Mouse (Mus musculus): ENCODE results near the gene Iqgap1. TPM values are rescaled to one million over a fixed set of nuclear protein-coding genes. Genes with fewer than 3 reads are reported as not detected.

The Iqgap1 gene
- polyA plus RNA-seq, 1 experiment from 2014 or later, result 21.7 TPM

DNA sequence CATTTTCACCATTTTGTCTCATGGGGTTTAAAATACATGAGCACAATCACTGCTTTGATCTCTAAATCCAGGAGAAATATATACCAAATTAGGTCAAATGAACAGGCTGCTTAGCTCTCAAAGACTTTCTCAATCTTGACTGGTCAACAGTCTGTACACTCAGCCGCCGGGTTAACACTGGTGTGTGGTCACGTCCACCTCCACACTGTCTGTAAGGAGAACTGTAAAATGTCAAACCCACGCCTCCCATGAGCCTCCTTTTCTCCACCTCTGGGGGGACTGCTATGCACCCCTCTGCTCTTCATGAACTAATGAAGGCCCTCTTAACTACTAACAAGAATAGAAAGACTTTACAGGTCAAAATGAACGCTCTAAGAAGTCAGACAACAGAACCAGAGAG, 36.2 kb downstream of the Iqgap1 start:
- whole genome bisulfite sequencing, result 88% methylated on average over 5 of the region's 5 CpGs
- no peak overlapping the region for H3K9ac ChIP-seq (replicated peaks)
- no peak for ATAC-seq (replicated peaks)
- H3K4me2 ChIP-seq (replicated peaks), result no peak overlapping the region
- no peak overlapping the region for H3K27ac ChIP-seq (replicated peaks)
- no peaks in the 10 kb centered on the region for H3K27me3 ChIP-seq
- H3K4me1 ChIP-seq, result no peaks in the 10 kb centered on the region
- H3K4me3 ChIP-seq, result no peak overlapping the region
- no peaks in the 10 kb centered on the region for H3K9me3 ChIP-seq
- H3K36me3 ChIP-seq, result peaks cover 4% of the 10 kb centered on the region; the same call in 1 of the 2 replicates

- H3K27me3 ChIP-seq, result no peaks in the 10 kb centered on the region
- H3K27ac ChIP-seq (replicated peaks), result no peak overlapping the region
- no peak for ATAC-seq (replicated peaks)
- H3K9me3 ChIP-seq, result no peaks in the 10 kb centered on the region
- 76% methylated on average over 1 of the region's 1 CpGs for WGBS
- H3K4me2 ChIP-seq (replicated peaks), result no peak overlapping the region
- H3K36me3 ChIP-seq, result peaks cover 4% of the 10 kb centered on the region; the same call in 1 of the 2 replicates
- no peaks in the 10 kb centered on the region for H3K4me1 ChIP-seq
- no peak overlapping the region for H3K4me3 ChIP-seq
- H3K9ac ChIP-seq (replicated peaks), result no peak overlapping the region
Observed at GRCm38 (mm10) chr7:80789061-80789460, 36.7 kb downstream of the Iqgap1 start.

DNA sequence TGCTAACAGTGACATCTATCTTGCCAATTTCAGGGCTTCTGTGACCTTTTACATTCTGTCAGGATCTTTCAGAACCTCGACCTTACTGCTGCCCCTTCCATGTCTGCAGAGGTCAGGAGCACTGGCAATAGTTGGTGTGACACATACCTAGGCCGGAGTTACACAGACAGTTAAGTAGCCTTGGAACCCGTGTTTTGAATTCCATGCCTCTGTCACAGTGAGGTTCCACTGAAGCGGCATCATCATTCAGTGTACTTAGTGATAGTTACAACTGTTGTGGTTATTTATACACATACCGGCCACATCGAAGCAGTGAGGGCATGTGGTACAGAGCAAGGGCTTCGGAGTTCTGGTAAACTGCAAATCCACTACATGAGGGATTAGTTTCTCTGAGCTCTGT, 37.8 kb downstream of the Iqgap1 start:
- peaks cover under 1% of the 10 kb centered on the region; the same call in 1 of the 2 replicates for H3K36me3 ChIP-seq
- 92% methylated on average over 7 of the region's 7 CpGs for WGBS
- no peak overlapping the region for H3K4me3 ChIP-seq
- no peaks in the 10 kb centered on the region for H3K4me1 ChIP-seq
- no peaks in the 10 kb centered on the region for H3K9me3 ChIP-seq
- H3K27ac ChIP-seq (replicated peaks), result no peak overlapping the region
- ATAC-seq (replicated peaks), result no peak
- H3K9ac ChIP-seq (replicated peaks), result no peak overlapping the region
- no peak overlapping the region for H3K4me2 ChIP-seq (replicated peaks)
- H3K27me3 ChIP-seq, result no peaks in the 10 kb centered on the region

DNA sequence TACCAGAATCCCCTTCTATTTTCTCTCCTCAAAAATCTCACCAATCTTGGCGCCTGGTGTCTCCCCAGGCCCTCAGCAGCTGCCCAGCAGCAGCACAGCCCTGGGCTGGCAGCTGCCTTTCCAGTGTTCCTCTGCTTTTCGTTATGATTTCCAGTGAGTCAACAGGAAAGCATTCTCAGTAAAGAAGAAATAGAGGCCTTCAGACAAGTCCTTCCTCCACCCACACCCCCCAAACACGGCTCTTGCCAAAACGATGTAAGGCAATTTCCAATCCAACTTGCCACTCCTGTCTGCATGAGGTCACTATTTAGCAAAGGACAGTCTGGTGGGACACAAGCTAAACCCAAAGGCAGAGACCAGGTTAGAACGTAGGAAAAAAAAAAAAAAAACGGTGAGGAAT, 39.0 kb downstream of the Iqgap1 start:
- Histone ChIP-seq H3K27ac (replicated peaks) (no peak overlapping the region), H3K4me3 (no peak overlapping the region), H3K36me3 (no peaks in the 10 kb centered on the region), H3K27me3 (no peaks in the 10 kb centered on the region), H3K9ac (replicated peaks) (no peak overlapping the region), H3K4me1 (no peaks in the 10 kb centered on the region), H3K9me3 (no peaks in the 10 kb centered on the region), H3K4me2 (replicated peaks) (no peak overlapping the region)
- ATAC-seq (replicated peaks), result no peak
- WGBS, result 76% methylated on average over 6 of the region's 6 CpGs

DNA sequence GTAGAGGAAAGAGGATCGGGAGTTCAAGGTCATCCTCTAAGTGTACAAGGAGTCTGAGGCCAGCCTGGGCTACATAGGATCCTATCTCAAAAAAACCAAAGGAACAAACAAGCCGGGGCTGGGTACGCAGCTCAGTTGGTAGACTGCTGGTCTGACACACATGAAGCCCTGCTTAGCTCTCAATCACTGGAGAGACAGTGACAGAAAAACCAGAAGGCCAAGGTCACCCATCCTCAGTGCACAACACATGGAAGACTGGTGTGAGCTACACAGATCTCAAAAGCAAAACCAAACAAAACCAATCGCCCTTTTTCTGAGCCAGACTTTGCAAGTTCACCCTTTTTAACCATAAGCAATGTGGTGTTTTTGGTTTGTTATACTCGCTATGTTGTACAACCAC, 41.9 kb downstream of the Iqgap1 start:
- no peaks in the 10 kb centered on the region for H3K9me3 ChIP-seq
- WGBS, result 93% methylated on average over 5 of the region's 5 CpGs
- H3K27ac ChIP-seq (replicated peaks), result no peak overlapping the region
- ATAC-seq (replicated peaks), result no peak
- no peaks in the 10 kb centered on the region for H3K36me3 ChIP-seq
- H3K4me3 ChIP-seq, result no peak overlapping the region
- no peaks in the 10 kb centered on the region for H3K27me3 ChIP-seq
- H3K4me2 ChIP-seq (replicated peaks), result no peak overlapping the region
- H3K9ac ChIP-seq (replicated peaks), result no peak overlapping the region
- 0 out of 2 replicates have a peak, but pooled peaks cover 3% of the 10 kb centered on the region for H3K4me1 ChIP-seq

DNA sequence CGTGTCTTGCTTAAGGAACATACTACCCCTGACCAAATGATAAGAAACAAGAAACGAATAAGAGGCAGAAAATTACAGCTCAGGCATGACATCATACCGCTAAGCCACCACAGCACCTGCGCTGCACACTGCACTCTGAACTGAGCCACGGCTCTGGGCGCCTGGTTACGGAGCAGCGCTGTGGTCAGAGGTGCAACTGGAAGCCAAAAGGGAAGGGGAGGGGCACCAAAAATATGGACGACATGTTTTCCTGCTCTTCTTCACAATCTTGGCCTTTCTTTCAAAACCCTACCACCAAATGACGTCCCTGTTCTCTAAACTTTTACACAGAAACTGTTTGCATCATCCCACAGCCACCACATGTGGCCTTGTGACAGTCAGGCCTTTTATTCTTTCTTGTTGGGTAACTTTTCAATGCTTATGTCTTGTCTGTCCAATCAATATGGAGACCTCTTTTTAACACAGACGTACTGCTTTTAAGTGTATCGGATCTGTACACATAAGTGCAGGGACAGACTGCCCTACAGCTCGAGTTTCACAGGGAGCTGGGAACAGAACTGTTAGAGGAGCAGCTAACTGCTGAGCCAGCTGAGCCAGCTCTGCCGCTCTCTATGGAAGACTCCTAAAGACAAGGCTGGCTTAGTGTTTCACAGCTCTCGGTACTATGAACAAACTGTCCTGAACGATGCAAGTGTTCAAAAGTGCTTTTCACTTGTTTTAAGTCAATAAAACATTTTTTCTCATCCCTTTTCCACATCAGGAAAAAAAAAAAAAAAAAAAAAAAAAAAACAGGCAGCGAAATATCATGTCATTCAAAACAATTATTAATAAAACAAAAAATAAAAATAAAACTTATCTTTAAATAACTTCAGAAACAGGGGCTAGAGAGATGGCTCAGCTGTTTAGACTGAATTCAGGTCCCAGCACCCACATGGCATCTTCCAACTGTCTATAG, 43.3 kb downstream of the Iqgap1 start:
- Histone ChIP-seq H3K27me3 (no peaks in the 10 kb centered on the region), H3K27ac (replicated peaks) (no peak overlapping the region), H3K4me1 (0 out of 2 replicates have a peak, but pooled peaks cover 3% of the 10 kb centered on the region), H3K9ac (replicated peaks) (no peak overlapping the region), H3K9me3 (no peaks in the 10 kb centered on the region), H3K4me3 (no peak overlapping the region), H3K36me3 (no peaks in the 10 kb centered on the region), H3K4me2 (replicated peaks) (no peak overlapping the region)
- WGBS, result 80% methylated on average over 17 of the region's 17 CpGs
- no peak for ATAC-seq (replicated peaks)

GRCm38 (mm10) chr7:80781444-80782120, 44.2 kb downstream of the Iqgap1 start:
- Histone ChIP-seq H3K4me3 (no peak overlapping the region), H3K36me3 (no peaks in the 10 kb centered on the region), H3K27ac (replicated peaks) (no peak overlapping the region), H3K4me1 (0 out of 2 replicates have a peak, but pooled peaks cover 3% of the 10 kb centered on the region), H3K9me3 (no peaks in the 10 kb centered on the region), H3K9ac (replicated peaks) (no peak overlapping the region), H3K4me2 (replicated peaks) (no peak overlapping the region), H3K27me3 (no peaks in the 10 kb centered on the region)
- 67% methylated on average over 9 of the region's 9 CpGs for WGBS
- ATAC-seq (replicated peaks), result no peak

DNA sequence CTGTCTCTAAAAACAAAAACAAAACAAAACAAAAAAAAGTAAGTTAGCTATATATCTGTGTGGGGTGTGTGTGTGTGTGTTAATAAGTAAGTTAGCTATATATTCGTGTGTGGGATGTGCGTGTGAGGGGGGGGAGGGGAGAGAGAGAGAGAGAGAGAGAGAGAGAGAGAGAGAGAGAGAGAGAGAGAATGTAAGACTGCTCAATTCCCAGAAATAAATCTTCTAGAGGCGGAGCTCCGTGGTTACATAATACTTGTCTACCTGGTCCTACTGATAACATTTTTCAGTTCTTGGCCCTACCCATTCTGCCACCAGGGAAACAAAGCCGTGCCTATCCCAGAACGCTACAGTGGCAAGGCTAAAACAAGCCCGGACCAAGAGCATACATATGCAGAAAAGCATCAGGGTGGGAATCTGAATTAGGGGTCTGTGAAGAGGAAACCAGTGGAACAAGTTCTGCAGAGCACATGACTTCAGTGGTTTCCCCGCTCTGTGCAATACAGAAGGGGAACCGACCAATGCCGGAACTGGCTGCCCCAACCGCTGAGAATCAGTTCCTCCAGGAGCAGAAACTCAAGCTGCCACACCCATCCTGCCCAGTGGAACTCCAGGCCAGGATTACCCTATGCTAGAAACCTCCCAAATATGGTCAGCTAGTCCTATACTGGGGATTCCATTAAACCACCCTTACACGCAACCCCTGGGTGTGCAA, 46.7 kb downstream of the Iqgap1 start:
- no peak overlapping the region for H3K9ac ChIP-seq (replicated peaks)
- no peaks in the 10 kb centered on the region for H3K27me3 ChIP-seq

DNA sequence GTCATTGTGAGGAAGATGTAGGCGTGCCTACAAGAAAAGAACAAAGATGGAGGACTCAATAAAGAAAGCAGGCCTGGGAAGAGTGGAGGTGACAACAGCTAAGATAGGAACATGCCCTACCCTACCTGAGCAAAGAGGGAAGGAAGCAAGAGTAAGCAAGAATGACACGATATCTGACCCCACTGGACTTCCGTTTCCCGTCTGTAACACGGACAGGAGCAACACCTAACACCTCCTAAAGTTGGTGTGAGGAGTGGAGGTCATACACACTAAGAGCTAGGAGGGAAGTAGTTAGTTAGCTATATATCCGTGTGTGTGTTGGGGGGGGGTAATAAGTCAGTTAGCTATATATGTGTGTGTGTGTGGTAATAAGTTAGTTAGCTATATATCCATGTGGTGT, 47.4 kb downstream of the Iqgap1 start:
- no peaks in the 10 kb centered on the region for H3K27me3 ChIP-seq
- H3K27ac ChIP-seq (replicated peaks), result no peak overlapping the region
- H3K4me2 ChIP-seq (replicated peaks), result no peak overlapping the region
- ATAC-seq (replicated peaks), result no peak
- no peak overlapping the region for H3K4me3 ChIP-seq
- no peak overlapping the region for H3K9ac ChIP-seq (replicated peaks)
- peaks cover 7% of the 10 kb centered on the region; the same call in 1 of the 2 replicates for H3K4me1 ChIP-seq
- H3K9me3 ChIP-seq, result no peaks in the 10 kb centered on the region
- WGBS, result 98% methylated on average over 6 of the region's 6 CpGs
- H3K36me3 ChIP-seq, result no peaks in the 10 kb centered on the region

More for the DNA sequence above, 46.7 kb downstream of the Iqgap1 start:
- no peak overlapping the region for H3K27ac ChIP-seq (replicated peaks)
- ATAC-seq (replicated peaks), result no peak
- H3K4me2 ChIP-seq (replicated peaks), result no peak overlapping the region
- H3K9me3 ChIP-seq, result no peaks in the 10 kb centered on the region
- H3K4me1 ChIP-seq, result 0 out of 2 replicates have a peak, but pooled peaks cover 3% of the 10 kb centered on the region
- WGBS, result 85% methylated on average over 12 of the region's 12 CpGs
- no peaks in the 10 kb centered on the region for H3K36me3 ChIP-seq
- no peak overlapping the region for H3K4me3 ChIP-seq

DNA sequence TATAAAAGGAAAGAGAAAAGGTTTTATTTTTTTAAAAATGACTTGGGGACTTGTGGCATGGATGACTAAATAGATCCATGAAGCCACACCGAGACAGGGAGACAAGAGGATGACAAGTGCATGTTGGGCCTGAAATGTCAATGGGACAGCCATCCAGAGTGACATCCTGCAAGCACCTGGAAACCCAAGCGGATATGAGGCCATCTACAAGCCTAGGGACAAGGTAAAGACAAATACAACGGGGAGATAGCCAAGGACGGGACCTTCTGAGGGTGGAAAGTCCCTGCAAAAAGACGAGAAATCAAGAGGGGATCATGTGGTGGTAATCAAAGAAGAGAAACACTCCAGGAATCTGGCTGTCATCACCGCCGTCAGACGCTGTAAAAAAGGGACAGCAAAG, 48.6 kb downstream of the Iqgap1 start:
- no peak overlapping the region for H3K27ac ChIP-seq (replicated peaks)
- H3K27me3 ChIP-seq, result no peaks in the 10 kb centered on the region
- no peaks in the 10 kb centered on the region for H3K9me3 ChIP-seq
- 86% methylated on average over 8 of the region's 8 CpGs for WGBS
- H3K4me2 ChIP-seq (replicated peaks), result no peak overlapping the region
- no peak overlapping the region for H3K4me3 ChIP-seq
- no peaks in the 10 kb centered on the region for H3K36me3 ChIP-seq
- ATAC-seq (replicated peaks), result no peak
- H3K9ac ChIP-seq (replicated peaks), result no peak overlapping the region
- H3K4me1 ChIP-seq, result peaks cover 7% of the 10 kb centered on the region; the same call in 1 of the 2 replicates

DNA sequence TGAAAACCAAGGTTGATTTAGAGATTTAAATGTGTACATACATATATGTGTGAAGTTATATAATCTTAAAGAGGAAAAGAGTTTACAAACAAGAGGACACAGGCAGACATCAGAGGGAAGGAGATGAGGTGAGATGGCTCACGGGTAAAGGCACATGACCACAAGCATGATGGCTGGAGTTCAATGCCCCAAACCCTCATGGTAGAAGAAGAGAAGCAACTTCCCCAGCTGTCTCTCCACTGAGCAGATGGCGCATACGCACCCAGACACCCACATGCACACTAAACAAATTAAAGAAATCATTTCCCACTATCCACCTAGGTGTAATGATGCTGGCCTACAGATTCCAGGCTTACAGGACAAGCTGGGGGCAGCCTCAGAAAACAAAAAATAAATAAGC, 49.7 kb downstream of the Iqgap1 start:
- H3K27me3 ChIP-seq, result no peaks in the 10 kb centered on the region
- H3K36me3 ChIP-seq, result no peaks in the 10 kb centered on the region
- no peak overlapping the region for H3K4me3 ChIP-seq
- no peak overlapping the region for H3K4me2 ChIP-seq (replicated peaks)
- H3K9me3 ChIP-seq, result no peaks in the 10 kb centered on the region
- 92% methylated on average over 3 of the region's 3 CpGs for WGBS
- H3K4me1 ChIP-seq, result peaks cover 4% of the 10 kb centered on the region; the same call in 1 of the 2 replicates
- ATAC-seq (replicated peaks), result no peak
- H3K9ac ChIP-seq (replicated peaks), result no peak overlapping the region
- no peak overlapping the region for H3K27ac ChIP-seq (replicated peaks)
